Mouse (Mus musculus) liver, embryonic 16.5 days (tissue): ENCODE measurements at regions not wholly inside any gene's neighbourhood (a gene's known extent, or its start where the extent isn't known, plus 50 kb on each side); places are given as distances from the start of the nearest gene placed in this dataset.

Experiments used
- ATAC-seq: fragments of 200-750 bp; cut with Nextera tagmentation; 2 replicates; pipeline ENCODE4 v1.8.0; 2017; ENCODE audit warnings: low read depth, mild to moderate bottlenecking, moderate number of reproducible peaks, moderate library complexity
- H3K27ac ChIP-seq: fragments of 300-500 bp; sonication (generic); 2 replicates; pipeline ENCODE4 v1.5.1; 2014; ENCODE audit warnings: mild to moderate bottlenecking, low read length
- H3K27me3 ChIP-seq: fragments of 300-500 bp; sonication (generic); 2 replicates; pipeline ENCODE4 v1.6.1; 2014; ENCODE audit warnings: low read depth, low read length, mixed read lengths; ENCODE audit not compliant: control insufficient read depth, insufficient read depth
- H3K36me3 ChIP-seq: fragments of 300-500 bp; sonication (generic); 2 replicates; pipeline ENCODE4 v1.6.1; 2014; ENCODE audit warnings: mild to moderate bottlenecking; ENCODE audit not compliant: control insufficient read depth, insufficient read depth
- H3K4me1 ChIP-seq: fragments of 300-500 bp; sonication (generic); 2 replicates; pipeline ENCODE4 v1.6.1; 2014; ENCODE audit warnings: low read depth, low read length, mixed read lengths; ENCODE audit not compliant: control insufficient read depth
- H3K4me2 ChIP-seq: fragments of 300-500 bp; sonication (generic); 2 replicates; pipeline ENCODE4 v1.6.1; 2014; ENCODE audit warnings: low read depth, low read length, mixed read lengths
- H3K4me3 ChIP-seq: fragments of 300-500 bp; sonication (generic); 2 replicates; pipeline ENCODE4 v1.5.1; 2014; ENCODE audit warnings: low read depth, mild to moderate bottlenecking, low read length
- H3K9ac ChIP-seq: fragments of 300-500 bp; sonication (generic); 2 replicates; pipeline ENCODE4 v1.6.1; 2014; ENCODE audit warnings: low read depth, low read length
- H3K9me3 ChIP-seq: fragments of 300-500 bp; sonication (generic); replicated peaks from 2 replicates; pipeline ENCODE4 v1.6.1; 2016; ENCODE audit warnings: low read length; ENCODE audit not compliant: control insufficient read depth
- WGBS: fragments of 180-500 bp; shearing (Covaris S2); extraction: QIAGEN DNeasy Blood & Tissue Kit; methylation state at CpG from one replicate; pipeline ENCODE4 v1.1.7; 2014; ENCODE audit not compliant: insufficient replicate concordance; 5-methylcytosine and 5-hydroxymethylcytosine counted together

GRCm38 (mm10) chr1:119119863-119120569, 66.6 kb upstream of the Gli2 start:
- 32% methylated on average over 8 of the region's 8 CpGs for WGBS
- Histone ChIP-seq H3K9me3 (no peaks in the 10 kb centered on the region), H3K4me1 (no peaks in the 10 kb centered on the region), H3K27me3 (no peaks in the 10 kb centered on the region), H3K4me3 (no peak overlapping the region), H3K27ac (no peak overlapping the region), H3K4me2 (no peak overlapping the region), H3K36me3 (no peaks in the 10 kb centered on the region), H3K9ac (no peak overlapping the region)
- no peak for ATAC-seq

- WGBS: 58% methylated on average over 7 of the region's 7 CpGs
- H3K4me1 ChIP-seq: no peaks in the 10 kb centered on the region
- no peak for ATAC-seq
These were observed 61.8 kb upstream of the Gli2 start for GRCm38 (mm10) chr1:119115106-119115674.

DNA sequence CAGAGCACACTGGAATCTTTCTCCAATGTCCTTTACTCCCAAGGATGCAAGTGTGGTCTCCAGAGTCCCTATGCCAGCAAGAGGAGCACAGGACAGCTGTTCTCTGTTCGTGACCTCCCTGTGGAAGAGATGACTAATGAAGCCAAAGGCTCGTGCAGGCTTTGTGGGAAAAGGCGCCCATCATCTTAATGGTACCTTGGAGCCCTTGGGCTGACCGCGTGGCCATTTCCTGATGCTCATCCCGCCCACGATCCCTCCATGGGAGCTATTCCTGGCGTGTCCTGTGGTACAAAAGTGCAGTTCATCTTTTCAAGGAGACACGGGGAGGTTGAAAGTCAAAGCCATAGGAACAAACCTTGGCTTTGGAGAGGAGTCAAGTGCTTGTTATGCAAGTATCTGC, 55.2 kb upstream of the Gli2 start:
- ATAC-seq: no peak
- H3K9ac ChIP-seq: no peak overlapping the region
- no peak overlapping the region for H3K4me2 ChIP-seq
- no peak overlapping the region for H3K27ac ChIP-seq
- H3K36me3 ChIP-seq: no peaks in the 10 kb centered on the region
- no peaks in the 10 kb centered on the region for H3K9me3 ChIP-seq
- H3K4me1 ChIP-seq: no peaks in the 10 kb centered on the region
- 73% methylated on average over 9 of the region's 9 CpGs for WGBS
- H3K4me3 ChIP-seq: no peak overlapping the region
- no peaks in the 10 kb centered on the region for H3K27me3 ChIP-seq

More at GRCm38 (mm10) chr1:119115106-119115674, 61.8 kb upstream of the Gli2 start:
- Histone ChIP-seq H3K4me3 (no peak overlapping the region), H3K9ac (no peak overlapping the region), H3K36me3 (no peaks in the 10 kb centered on the region), H3K27ac (no peak overlapping the region), H3K9me3 (no peaks in the 10 kb centered on the region), H3K4me2 (no peak overlapping the region), H3K27me3 (no peaks in the 10 kb centered on the region)

DNA sequence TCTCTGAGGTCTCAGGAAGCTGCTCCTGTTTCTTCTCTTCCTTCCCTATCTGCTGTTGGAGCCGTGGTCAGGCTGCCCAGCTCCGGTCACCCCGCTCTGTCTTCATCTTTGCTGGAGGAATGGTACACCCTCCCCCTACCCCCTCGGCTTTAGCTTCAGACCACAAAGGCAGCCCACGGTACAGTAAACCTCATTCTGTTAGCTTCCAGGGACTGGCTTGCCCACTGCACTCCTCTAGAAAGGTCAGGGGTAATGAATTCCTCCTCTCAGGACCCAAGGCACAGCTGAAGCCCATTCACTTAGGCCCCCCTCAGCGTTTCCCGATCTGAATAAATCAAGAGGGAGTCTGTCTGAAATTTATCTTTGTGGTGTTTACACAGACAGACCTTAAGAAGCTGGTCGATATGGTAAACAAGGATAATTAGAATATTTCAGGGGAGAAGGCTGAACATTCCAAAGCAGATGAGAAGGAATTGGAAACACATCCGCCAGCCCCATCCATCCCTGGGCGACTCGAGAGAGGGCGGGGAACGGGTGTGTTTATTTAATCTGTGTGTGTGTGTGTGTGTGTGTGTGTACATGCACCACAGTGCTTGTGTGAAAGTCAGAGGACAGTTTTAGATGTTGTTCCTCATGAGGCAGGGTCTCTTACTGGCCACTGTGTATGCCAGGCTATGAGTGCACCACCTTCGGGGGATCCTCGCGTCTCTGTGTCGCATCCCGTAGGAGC, 53.0 kb upstream of the Gli2 start:
- WGBS: 62% methylated on average over 18 of the region's 18 CpGs
- no peak for ATAC-seq
- no peak overlapping the region for H3K9ac ChIP-seq

More for the DNA sequence above, 53.0 kb upstream of the Gli2 start:
- Histone ChIP-seq H3K9me3 (no peaks in the 10 kb centered on the region), H3K27me3 (no peaks in the 10 kb centered on the region), H3K4me1 (no peaks in the 10 kb centered on the region), H3K36me3 (no peaks in the 10 kb centered on the region), H3K4me3 (no peak overlapping the region), H3K27ac (no peak overlapping the region), H3K4me2 (no peak overlapping the region)
